Mouse (Mus musculus) kidney, adult 2 months (tissue): Measurements from ENCODE around the gene Gsta4. TPM values are rescaled to one million over a fixed set of nuclear protein-coding genes. Genes with fewer than 3 reads are reported as not detected.
"Not testable (repeated sequence)": the region's sequence is repeated elsewhere in the genome, so short reads cannot be mapped to it uniquely, and the experiment has no call there.

Experiments used
- DNase-seq: peaks from one replicate; pipeline ENCODE4 v3.0.0; 2021
- H3K27ac ChIP-seq: fragments of 200-500 bp; 2 replicates; pipeline ENCODE4 v1.5.1; 2012; ENCODE audit warnings: low read depth, low read length, control low read depth, inconsistent platforms; ENCODE audit not compliant: insufficient read depth
- H3K27me3 ChIP-seq: fragments of 200-500 bp; replicated peaks from 2 replicates; pipeline ENCODE4 v1.6.1; 2012; ENCODE audit warnings: mild to moderate bottlenecking, moderate library complexity, low read length, inconsistent platforms; ENCODE audit not compliant: control insufficient read depth, insufficient read depth
- H3K36me3 ChIP-seq: fragments of 200-500 bp; 2 replicates; pipeline ENCODE4 v1.6.1; 2012; ENCODE audit warnings: mild to moderate bottlenecking, moderate library complexity, low read length, inconsistent platforms; ENCODE audit not compliant: control insufficient read depth, insufficient read depth
- H3K4me1 ChIP-seq: fragments of 200-500 bp; 2 replicates; pipeline ENCODE4 v1.6.1; 2011; ENCODE audit warnings: low read length; ENCODE audit not compliant: control insufficient read depth, insufficient read depth
- H3K4me3 ChIP-seq: fragments of 200-500 bp; 2 replicates; pipeline ENCODE4 v1.5.1; 2011; ENCODE audit warnings: mild to moderate bottlenecking, low read depth, low read length, control low read depth; ENCODE audit not compliant: insufficient read depth
- CTCF ChIP-seq: fragments of 200-500 bp; conservative IDR thresholded peaks from 2 replicates; pipeline ENCODE4 v1.5.1; 2011; ENCODE audit warnings: low read depth, mild to moderate bottlenecking, control low read depth, low read length, moderate library complexity, mixed read lengths; ENCODE audit not compliant: insufficient read depth, insufficient read length
- POLR2A ChIP-seq: fragments of 200-500 bp; IDR thresholded peaks from one replicate; pipeline ENCODE4 v1.6.1; 2011; ENCODE audit warnings: low read depth, low read length, control low read depth
- WGBS: fragments of 180-500 bp; shearing (Covaris S2); methylation state at CpG from one replicate; pipeline ENCODE4 v1.1.7; 2018; 5-methylcytosine and 5-hydroxymethylcytosine counted together
- polyA plus RNA-seq: library from polyadenylated mRNA; depleted of rRNA; stranded (reverse); fragments of >200 nt; gene quantifications from 2 replicates; pipeline ENCODE4 v1.2.3, GENCODE M21; 2012

The Gsta4 gene
- polyA plus RNA-seq, 1 experiment, result 154 TPM

DNA sequence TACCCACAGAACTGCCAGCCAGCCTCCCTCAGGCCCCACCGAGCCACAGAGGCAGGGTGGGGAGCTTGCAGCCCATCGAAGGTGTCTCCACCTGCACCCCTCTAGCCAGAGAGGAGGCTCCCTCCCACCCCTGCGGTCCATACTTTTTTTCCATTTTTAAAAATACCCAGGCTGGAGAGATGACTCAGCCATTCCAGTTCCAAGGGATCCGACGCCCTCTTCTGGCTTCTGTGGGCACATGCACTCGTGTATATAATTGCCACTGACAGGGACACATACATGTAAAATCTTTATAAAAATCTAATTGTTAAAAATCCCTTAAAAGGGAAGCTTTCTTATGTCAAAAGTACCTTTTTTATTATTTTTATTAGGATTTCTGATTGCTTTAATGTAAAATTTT is 13.7 kb upstream of the Gsta4 start:
- DNase-seq, result no peak
- H3K27ac ChIP-seq, result no peak overlapping the region
- no peaks in the 10 kb centered on the region for H3K4me1 ChIP-seq
- TF ChIP-seq POLR2A (no peak), CTCF (peak; percentile 59)
- H3K36me3 ChIP-seq, result no peaks in the 10 kb centered on the region
- H3K4me3 ChIP-seq, result no peak overlapping the region
- 91% methylated on average over 6 of the region's 6 CpGs for WGBS
- H3K27me3 ChIP-seq, result no peaks in the 10 kb centered on the region

GRCm38 (mm10) chr9:78174016-78174415 is 8.6 kb upstream of the Gsta4 start:
- TF ChIP-seq POLR2A (no peak), CTCF (no peak)
- H3K4me1 ChIP-seq, result no peaks in the 10 kb centered on the region
- no peaks in the 10 kb centered on the region for H3K36me3 ChIP-seq
- no peak overlapping the region for H3K4me3 ChIP-seq
- H3K27me3 ChIP-seq, result no peaks in the 10 kb centered on the region
- DNase-seq, result no peak
- H3K27ac ChIP-seq, result no peak overlapping the region
- WGBS, result 56% methylated on average over 1 of the region's 1 CpGs

DNA sequence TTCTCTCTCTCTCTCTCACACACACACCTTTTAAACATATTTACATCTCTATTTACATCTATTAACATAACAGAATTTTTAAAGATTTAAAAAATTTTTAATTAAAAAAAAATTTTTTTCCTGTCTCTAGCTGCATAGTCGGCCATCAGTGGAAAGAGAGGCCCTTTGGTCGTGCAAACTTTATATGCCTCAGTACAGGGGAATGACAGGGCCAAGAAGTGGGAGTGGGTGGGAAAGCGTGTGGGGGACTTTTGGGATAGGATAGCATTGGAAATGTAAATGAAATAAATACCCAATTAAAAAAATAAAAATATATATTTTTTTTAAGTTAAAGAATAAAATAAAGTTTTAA is 7.7 kb upstream of the Gsta4 start:
- WGBS, result 29% methylated on average over 3 of the region's 3 CpGs
- H3K4me3 ChIP-seq, H3K27ac ChIP-seq, H3K4me1 ChIP-seq, DNase-seq, H3K36me3 ChIP-seq, H3K27me3 ChIP-seq: not testable (repeated sequence)

DNA sequence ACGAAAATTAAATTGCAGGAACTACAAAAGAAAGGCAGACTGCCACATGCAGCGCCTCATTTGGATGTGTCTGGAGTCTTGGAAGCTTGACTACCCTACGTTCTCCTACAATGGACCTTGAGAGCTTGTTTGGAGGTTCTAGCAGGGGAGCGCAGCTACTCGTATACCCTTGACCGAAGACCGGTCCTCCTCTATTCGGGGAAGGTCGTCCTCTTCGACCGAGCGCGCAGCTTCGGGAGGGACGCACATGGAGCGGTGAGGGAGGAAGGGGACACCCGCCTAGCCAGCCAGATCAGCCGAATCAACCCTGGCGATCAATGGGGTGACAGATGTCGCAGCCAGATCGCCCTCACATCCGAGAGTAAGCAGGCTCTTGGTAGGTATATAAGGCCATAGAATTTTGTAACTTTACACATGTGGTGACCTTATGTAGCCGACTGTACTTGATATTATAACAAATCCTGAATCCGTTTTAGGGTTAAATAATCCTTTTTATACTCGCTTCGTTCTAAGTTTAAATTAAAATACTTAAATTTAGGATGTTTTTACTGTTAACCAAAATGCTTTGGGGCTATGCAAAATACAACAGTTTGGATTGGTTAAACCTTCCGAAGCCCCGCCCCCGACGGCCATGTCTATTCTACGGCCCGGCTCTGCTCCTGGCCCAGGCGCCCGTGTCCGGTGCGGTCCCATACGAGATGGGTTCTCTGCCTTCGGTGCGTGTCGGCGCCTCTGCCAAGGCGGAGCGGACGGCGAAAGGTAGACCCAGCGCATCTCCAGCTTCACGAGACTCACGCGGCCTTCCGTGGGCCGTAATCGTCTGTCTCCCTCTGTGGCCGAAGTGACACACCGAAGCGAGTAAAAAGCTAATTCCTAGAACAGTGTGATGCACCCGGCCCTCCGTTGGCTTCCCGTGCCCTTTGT is 7.0 kb upstream of the Gsta4 start:
- DNase-seq, result peak; percentile 98
- Histone ChIP-seq H3K27ac (peak overlapping the region; percentile 96), H3K36me3 (no peaks in the 10 kb centered on the region), H3K4me1 (no peaks in the 10 kb centered on the region), H3K4me3 (peak overlapping the region; percentile 85), H3K27me3 (no peaks in the 10 kb centered on the region)
- peak; percentile 93 for TF ChIP-seq POLR2A
- TF ChIP-seq CTCF, result no peak
- under 1% methylated on average over 56 of the region's 58 CpGs for WGBS

GRCm38 (mm10) chr9:78176201-78176727 is 6.3 kb upstream of the Gsta4 start:
- H3K27me3 ChIP-seq, result no peaks in the 10 kb centered on the region
- under 1% methylated on average over 22 of the region's 22 CpGs for WGBS
- no peaks in the 10 kb centered on the region for H3K36me3 ChIP-seq
- TF ChIP-seq CTCF, result peak; percentile 91
- no peak for TF ChIP-seq POLR2A
- peak; percentile 77 for DNase-seq
- peak overlapping the region; percentile 85 for H3K4me3 ChIP-seq
- peak overlapping the region; percentile 96 for H3K27ac ChIP-seq
- H3K4me1 ChIP-seq, result no peaks in the 10 kb centered on the region

GRCm38 (mm10) chr9:78176831-78177230 is 5.7 kb upstream of the Gsta4 start:
- Histone ChIP-seq H3K4me3 (peak overlapping the region; percentile 85), H3K27me3 (no peaks in the 10 kb centered on the region), H3K36me3 (no peaks in the 10 kb centered on the region), H3K27ac (peak overlapping the region; percentile 96), H3K4me1 (no peaks in the 10 kb centered on the region)
- WGBS, result 11% methylated on average over 7 of the region's 7 CpGs
- DNase-seq, result peak; percentile 28
- TF ChIP-seq POLR2A, result no peak
- no peak for TF ChIP-seq CTCF

- no peaks in the 10 kb centered on the region for H3K4me1 ChIP-seq
- H3K36me3 ChIP-seq, result no peaks in the 10 kb centered on the region
- no peak for DNase-seq
- H3K4me3 ChIP-seq, result no peak overlapping the region
- H3K27ac ChIP-seq, result no peak overlapping the region
- 82% methylated on average over 5 of the region's 5 CpGs for WGBS
- no peaks in the 10 kb centered on the region for H3K27me3 ChIP-seq
- no peak for TF ChIP-seq POLR2A
- no peak for TF ChIP-seq CTCF
These were observed 4.4 kb upstream of the Gsta4 start for GRCm38 (mm10) chr9:78178197-78178596.
